Mouse (Mus musculus) macrophage (primary cell): ENCODE measurements around the gene Sdk2. TPM values are rescaled to one million over a fixed set of nuclear protein-coding genes. Genes with fewer than 3 reads are reported as not detected.

ENCODE experiments used
- H3K27ac ChIP-seq: fragments of 350-480 bp; formaldehyde crosslinking; 2 replicates; pipeline ENCODE4 v1.9.0; 2021
- H3K36me3 ChIP-seq: fragments of 350-480 bp; formaldehyde crosslinking; 2 replicates; pipeline ENCODE4 v1.9.0; 2021; ENCODE audit errors: inconsistent target
- H3K4me3 ChIP-seq: fragments of 350-480 bp; formaldehyde crosslinking; 2 replicates; pipeline ENCODE4 v1.9.0; 2021; ENCODE audit errors: inconsistent target
- H3K79me2 ChIP-seq: fragments of 350-480 bp; formaldehyde crosslinking; 2 replicates; pipeline ENCODE4 v1.9.0; 2021; ENCODE audit errors: inconsistent target
- WGBS: methylation state at CpG from one replicate; pipeline ENCODE4 v1.1.7; 2026; ENCODE audit warnings: inconsistent platforms; ENCODE audit not compliant: missing documents; 5-methylcytosine and 5-hydroxymethylcytosine counted together
- polyA plus RNA-seq: library from polyadenylated mRNA; stranded (reverse); fragments of 250-400 nt; gene quantifications from 3 replicates; pipeline ENCODE4 v1.2.4, GENCODE M21; 2018; ENCODE audit warnings: inconsistent platforms
- total RNA-seq, 78 experiments: library from RNA; depleted of rRNA; stranded (reverse); fragments of 250-400 nt; gene quantifications; 1 replicate in 9 of 78; 2 replicates in 24 of 78; 3 replicates in 43 of 78; 4 replicates in 2 of 78; pipeline ENCODE4 v1.2.4; 2018; ENCODE audit warnings: inconsistent platforms in 56 of 78

Gene Sdk2
- 1 to 10 TPM in 2 of 26 experiments, under 1 TPM in 4, not detected in 20; 0.07 to 1.9 (median 0.66) TPM for total RNA-seq (2018; cell fraction: chromatin; rRNA removed)
- under 1 TPM in 22 of 26 experiments, not detected in 4; under 0.01 to 0.41 (median 0.11) TPM for total RNA-seq (2018; cell fraction: cytosol; rRNA removed)
- total RNA-seq (2018; cell fraction: nucleus; rRNA removed) = 1 to 10 TPM in 1 of 26 experiments, under 1 TPM in 9, not detected in 16; 0.04 to 1.5 (median 0.07) TPM
- polyA plus RNA-seq = 0.14 to 0.22 TPM (median 0.21 TPM) in 3 replicates

DNA sequence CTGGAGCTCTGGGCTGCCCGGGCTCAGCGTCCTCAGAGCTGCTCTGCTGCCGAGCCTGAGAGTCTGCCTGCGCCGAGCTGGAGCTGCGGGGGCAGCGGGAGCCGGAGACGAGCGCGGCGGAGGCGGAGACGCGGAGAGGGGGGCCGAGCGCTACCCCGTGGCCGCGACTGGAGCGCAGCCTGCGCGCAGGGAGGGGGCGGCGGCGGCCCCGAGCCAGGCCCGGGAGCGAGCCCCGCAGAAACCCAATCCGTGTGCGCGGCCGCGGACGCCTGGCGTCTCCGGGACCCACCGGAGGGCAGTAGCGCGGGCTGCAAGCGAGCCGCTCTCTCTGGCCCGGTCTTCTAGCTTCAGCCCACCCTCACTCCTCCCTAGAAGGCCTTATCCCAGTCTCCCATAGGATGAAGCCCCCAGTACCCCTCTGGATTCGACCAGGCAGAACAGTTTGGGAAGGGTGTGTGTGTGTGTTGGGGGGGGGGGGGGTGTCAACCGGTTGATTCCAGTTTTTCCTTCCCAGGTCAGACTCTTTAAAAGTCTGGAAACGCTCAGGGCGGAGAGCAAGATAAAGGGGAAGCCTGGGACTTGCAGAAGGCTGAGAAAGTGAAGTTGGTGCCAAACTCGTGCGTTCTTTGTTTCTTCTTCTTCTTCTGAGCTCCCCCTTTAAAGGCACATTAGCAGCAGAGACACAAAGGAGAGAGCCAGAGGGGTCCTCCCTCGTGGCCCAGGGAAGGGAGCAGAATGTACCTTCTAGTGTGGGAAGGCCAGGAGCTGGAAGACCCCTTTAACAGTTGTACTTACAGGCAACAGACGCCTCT is at the start of gene Sdk2:
Gene Sdk2 (minus strand): TSS at position 96 of the 812 bp plus-strand sequence.
- Histone ChIP-seq H3K4me3 (no peak within 1 kb of the TSS), H3K79me2 (no peaks in the 10 kb centered on the region), H3K27ac (no peak within 1 kb of the TSS), H3K36me3 (no peaks in the 10 kb centered on the region)
- 3% methylated on average over 49 of the region's 52 CpGs for WGBS

DNA sequence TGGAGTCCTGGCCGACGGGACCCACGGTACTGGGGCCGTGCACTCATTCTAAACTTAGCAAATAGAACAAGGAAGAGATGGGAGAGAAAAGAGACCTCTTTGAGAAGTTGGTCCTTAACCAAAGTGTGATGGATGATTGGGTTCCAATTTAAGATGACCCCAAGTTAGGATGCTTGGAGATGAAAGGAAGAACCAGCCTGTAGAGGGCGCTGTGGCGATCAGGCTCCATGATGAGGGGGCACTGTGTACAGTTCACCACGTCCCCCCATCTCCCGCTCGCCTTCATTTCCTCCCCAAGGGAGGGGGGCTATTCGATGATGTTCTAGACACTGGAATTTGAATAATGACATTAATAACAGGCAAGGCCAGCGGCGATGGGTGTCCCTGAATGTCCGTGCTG is 48.2 kb upstream of the Sdk2 start:
- no peak overlapping the region for H3K27ac ChIP-seq
- no peaks in the 10 kb centered on the region for H3K79me2 ChIP-seq
- 87% methylated on average over 13 of the region's 13 CpGs for WGBS
- no peaks in the 10 kb centered on the region for H3K36me3 ChIP-seq
- H3K4me3 ChIP-seq = no peak overlapping the region

DNA sequence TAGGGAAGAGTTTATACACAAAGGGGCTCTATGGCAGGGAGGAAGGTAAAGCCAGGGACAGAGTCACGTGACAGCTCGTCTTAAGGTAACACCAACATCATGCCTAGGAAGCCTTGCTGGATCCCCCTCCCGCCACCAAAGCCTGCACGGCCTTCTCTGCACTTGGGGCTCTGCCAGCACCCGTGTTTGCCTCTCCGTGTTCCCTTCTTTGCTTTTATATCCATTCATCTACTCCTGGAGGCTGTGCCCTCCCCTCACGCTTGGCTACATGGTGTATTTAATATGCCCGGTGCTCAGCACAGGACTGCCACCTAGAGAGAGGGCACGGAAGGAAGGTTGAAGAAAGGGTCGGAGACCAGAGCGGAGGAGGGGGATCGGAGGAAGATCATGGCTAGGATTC is 47.8 kb upstream of the Sdk2 start:
- no peaks in the 10 kb centered on the region for H3K36me3 ChIP-seq
- H3K79me2 ChIP-seq = no peaks in the 10 kb centered on the region
- 83% methylated on average over 12 of the region's 12 CpGs for WGBS
- H3K4me3 ChIP-seq = no peak overlapping the region
- no peak overlapping the region for H3K27ac ChIP-seq

DNA sequence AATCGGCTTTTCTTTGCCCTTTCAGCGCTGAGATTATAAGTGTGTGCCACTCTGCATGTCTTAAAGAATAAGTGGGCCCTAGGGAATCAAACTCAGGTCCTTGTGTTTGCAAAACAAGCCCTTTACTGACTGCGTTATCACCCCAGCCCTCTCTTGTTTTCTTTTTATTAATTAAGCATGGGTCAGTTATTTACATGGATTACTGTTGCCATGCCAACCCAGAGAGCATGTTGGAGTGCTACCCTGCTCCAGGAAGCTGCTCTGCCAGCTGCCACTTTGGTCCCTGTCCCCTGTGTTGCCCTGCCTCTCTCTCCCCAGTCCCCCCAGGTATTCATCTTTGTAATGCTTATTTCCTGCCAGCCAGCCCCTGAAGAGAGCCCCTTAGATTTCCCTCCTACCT is 44.0 kb upstream of the Sdk2 start:
- Histone ChIP-seq H3K4me3 (no peak overlapping the region), H3K79me2 (no peaks in the 10 kb centered on the region), H3K27ac (no peak overlapping the region), H3K36me3 (no peaks in the 10 kb centered on the region)
- WGBS = 71% methylated on average over 3 of the region's 3 CpGs

DNA sequence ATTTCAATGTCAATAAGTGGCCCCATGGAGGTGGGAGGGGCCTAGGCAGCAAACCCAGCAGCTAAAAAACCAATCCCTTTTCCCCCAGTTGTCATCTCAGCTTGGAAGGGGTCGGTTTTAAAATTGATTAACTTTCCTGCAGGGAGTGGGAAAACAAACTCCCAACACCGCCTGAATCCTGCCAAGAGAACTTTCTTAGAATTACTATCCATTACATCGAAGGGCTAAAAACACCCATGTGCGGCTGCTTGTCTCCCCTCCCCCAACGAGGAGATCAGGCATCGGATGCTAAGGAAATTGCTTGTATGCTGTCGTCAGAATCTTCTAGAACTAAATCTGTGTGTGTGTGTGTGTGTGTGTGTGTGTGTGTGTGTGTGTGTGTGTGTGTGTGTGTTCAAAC is 26.8 kb upstream of the Sdk2 start:
- H3K79me2 ChIP-seq = no peaks in the 10 kb centered on the region
- no peak overlapping the region for H3K27ac ChIP-seq
- H3K4me3 ChIP-seq = no peak overlapping the region
- no peaks in the 10 kb centered on the region for H3K36me3 ChIP-seq
- 90% methylated on average over 2 of the region's 7 CpGs for WGBS

DNA sequence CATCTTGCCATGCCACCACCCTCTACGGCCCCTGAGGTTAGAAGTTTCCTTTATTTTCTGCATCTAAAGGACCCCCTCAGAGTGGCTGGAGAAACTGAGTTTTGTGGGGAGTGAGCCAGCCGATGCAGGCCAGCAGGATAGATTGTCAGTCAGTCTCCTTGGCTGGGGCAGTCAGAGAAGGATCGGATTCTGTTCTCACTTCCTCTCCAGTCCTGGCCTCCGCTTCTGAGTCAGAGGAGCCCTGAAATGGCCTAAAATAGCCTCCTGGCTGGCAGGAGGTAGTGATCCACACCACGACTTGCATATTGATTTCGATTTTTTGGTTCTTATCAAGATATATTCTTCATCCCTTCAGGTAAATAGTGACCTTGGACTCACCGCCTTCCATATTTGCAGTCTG is 26.3 kb upstream of the Sdk2 start:
- Histone ChIP-seq H3K79me2 (no peaks in the 10 kb centered on the region), H3K4me3 (no peak overlapping the region), H3K36me3 (no peaks in the 10 kb centered on the region), H3K27ac (no peak overlapping the region)
- WGBS = 30% methylated on average over 7 of the region's 7 CpGs

DNA sequence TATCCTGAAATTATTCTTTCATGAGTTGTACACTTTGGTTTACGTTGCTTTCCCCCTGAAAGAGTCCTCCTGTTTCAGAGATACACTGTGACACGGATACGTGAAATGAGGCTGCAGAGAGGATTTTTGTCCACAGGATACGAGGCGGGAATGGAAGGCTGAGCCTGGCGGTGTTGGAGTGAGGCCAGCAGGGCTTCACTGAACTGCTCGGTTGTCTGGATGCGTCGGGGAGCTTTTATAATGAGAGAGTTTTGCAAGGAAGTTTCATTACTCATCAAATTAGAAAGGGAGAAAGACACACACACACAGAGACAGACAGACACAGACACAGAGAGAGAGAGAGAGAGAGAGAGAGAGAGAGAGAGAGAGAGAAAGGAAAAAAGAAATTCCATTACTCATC is 13.8 kb upstream of the Sdk2 start:
- Histone ChIP-seq H3K27ac (no peak overlapping the region), H3K36me3 (no peaks in the 10 kb centered on the region), H3K79me2 (no peaks in the 10 kb centered on the region), H3K4me3 (no peak overlapping the region)
- 90% methylated on average over 9 of the region's 9 CpGs for WGBS

DNA sequence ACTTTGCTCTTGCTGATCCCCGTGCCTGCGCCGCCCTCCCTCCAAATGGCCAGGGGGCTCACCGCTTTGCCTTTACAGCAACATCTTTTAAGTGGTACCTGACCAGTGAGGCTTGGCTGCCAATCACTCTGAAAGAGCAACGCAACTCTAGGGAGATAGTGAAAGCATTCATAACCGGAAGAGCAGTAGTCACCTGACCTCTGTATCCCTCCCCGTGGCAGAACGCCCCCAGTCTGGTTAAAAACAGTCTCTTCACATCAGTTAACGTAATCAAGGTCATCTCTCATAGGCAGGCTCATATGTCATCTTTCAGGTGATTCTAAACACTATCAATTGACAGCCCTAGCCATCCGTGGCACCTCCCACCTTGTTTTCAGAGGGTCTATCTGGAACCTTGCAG is 5.8 kb upstream of the Sdk2 start:
- Histone ChIP-seq H3K4me3 (no peak overlapping the region), H3K79me2 (no peaks in the 10 kb centered on the region), H3K27ac (no peak overlapping the region), H3K36me3 (no peaks in the 10 kb centered on the region)
- 83% methylated on average over 10 of the region's 10 CpGs for WGBS

DNA sequence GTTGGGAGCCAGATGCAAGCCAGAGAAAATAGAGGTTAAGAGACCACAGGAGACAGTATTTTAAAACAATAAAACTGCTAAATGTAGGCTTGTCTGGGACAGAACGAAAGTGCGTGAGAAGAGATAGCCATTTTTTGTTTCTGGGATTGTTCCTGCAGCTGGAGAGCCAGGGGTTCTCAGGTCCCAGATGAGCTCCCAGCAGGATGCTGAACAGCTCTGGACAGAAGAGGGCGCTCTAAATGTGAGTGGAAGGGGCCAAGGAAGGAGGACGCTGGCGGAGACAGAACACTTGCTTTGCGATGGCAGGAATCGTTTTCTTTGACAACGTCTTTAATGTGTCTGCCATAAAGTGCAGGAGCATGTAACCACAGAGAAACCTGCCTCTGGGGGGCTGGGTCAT is 5.2 kb upstream of the Sdk2 start:
- Histone ChIP-seq H3K36me3 (no peaks in the 10 kb centered on the region), H3K79me2 (no peaks in the 10 kb centered on the region), H3K4me3 (no peak overlapping the region), H3K27ac (no peak overlapping the region)
- 30% methylated on average over 8 of the region's 8 CpGs for WGBS

DNA sequence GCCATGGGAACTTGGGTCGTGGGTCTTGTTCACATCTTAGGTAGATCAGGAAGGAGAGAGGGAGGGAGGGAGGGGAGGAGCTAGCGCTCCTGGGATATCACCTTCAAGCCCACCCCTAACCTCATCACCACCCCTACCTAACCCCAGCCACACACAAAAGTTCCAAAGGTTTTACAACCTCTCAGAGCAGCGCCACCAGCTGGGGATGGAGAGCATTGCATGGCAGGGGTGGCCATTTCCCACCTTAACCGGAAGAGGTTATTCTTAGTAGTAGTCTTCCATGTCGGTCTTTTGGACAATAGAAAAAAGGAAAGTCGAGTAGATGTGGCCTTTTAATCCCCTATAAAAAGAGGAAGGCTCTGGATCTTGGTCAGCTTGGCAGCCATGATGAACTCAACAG is 4.0 kb upstream of the Sdk2 start:
- H3K79me2 ChIP-seq = no peaks in the 10 kb centered on the region
- no peak overlapping the region for H3K4me3 ChIP-seq
- H3K27ac ChIP-seq = no peak overlapping the region
- no peaks in the 10 kb centered on the region for H3K36me3 ChIP-seq
- WGBS = 65% methylated on average over 6 of the region's 6 CpGs

DNA sequence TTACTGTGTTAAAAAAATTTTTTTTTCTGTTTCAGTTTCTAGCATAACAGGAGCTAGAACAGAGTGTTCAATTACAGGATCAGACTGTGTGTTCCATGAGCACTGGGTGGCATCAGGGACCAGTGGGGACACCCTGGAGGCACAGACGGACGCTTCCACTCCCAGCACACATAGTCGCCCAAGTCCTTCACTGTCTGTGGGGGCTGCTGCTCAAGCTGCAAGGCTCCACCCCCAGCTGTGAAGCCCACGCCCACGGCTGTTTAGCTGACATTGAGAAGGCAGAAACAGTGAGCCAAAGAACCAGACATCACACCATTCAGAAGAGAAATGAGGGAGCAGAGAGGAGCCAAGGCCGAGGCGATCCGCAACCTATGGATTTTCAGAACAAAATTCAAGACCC is 3.3 kb upstream of the Sdk2 start:
- Histone ChIP-seq H3K79me2 (no peaks in the 10 kb centered on the region), H3K27ac (no peak overlapping the region), H3K4me3 (no peak overlapping the region), H3K36me3 (no peaks in the 10 kb centered on the region)
- WGBS = 73% methylated on average over 8 of the region's 8 CpGs

DNA sequence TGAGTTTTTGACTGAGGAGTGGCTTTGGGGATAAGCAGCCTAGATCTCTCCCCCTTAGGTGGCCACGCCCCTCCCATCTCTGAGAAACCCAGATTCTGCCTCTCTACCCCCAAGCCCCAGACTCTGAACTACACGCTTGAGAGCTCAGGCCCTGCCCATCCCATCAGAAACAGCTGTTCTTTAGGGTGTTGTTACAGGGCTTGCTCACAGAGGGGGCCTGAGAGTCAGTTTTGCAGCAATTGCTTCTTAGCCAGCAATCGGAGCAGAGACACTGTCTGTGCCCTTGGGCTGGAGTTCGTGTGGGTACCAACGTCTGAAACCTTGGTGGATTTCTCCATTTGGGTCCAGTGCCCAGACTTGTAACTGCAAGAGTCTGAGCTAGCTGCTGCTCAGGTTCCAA is 1.5 kb upstream of the Sdk2 start:
- no peaks in the 10 kb centered on the region for H3K79me2 ChIP-seq
- no peaks in the 10 kb centered on the region for H3K36me3 ChIP-seq
- no peak overlapping the region for H3K4me3 ChIP-seq
- 17% methylated on average over 5 of the region's 5 CpGs for WGBS
- H3K27ac ChIP-seq = no peak overlapping the region

DNA sequence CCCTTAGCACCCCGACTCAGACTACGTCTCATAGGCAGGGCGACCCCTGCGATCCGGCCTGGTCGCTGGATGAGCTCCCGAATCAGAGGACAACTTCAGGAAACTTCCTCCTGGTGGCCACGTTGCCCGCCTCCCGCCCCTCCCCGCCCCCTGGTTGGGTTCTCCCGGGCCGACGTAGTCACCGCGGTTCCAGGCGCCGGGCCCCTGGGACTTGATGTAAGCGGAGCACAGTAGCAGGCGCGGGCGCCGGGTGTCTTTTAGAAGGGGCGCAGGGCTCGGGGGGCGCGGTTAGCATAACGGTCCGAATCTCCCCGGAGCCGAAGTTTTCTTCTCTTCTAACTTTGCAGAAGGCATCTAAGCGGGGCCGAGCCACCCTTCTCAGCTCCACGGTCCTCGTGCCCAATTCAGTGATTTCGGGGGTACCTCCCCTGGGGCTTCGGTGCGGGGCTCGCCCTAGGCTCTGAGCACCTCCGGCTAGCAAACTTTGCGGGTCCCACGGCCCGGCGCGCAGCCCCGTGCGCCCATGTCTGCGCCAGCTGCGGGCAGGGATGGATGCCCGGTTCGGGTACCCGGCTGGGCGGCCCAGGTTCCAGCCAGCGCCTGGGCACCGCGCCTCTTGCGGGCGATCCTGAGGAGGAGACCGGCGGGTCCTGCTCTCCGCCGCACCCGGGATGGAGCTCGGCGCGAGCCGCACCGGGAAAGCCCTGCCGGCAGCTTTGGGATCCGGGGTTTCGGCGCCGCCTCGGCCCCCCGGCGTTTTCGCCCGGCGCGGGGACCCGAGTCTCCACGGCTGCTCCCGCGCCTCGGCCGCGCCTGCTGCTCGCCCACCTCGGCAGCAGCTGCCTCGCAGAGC is 522 bp downstream of the Sdk2 start:
- WGBS = 3% methylated on average over 90 of the region's 90 CpGs
- Histone ChIP-seq H3K36me3 (no peaks in the 10 kb centered on the region), H3K4me3 (no peak overlapping the region), H3K79me2 (no peaks in the 10 kb centered on the region), H3K27ac (no peak overlapping the region)

DNA sequence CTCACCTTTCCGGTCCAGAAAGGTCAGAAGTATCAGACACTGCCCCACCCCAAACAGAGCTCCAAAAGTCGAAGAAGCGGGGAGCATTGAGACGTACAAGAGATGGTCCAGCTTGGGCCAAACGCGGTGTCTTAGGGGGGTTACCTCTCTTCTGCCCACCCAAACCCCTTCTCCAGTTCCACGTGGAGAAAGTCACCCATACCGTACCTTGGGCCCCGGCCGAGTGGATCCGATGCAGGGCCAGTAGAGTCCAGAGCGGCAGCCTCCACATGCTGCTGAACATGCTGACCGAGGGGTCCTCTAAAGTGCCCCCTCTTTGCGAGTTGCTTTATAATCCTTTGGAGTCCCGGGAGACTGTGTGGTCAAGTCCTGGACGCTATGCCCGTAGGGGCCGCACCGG is 1.2 kb downstream of the Sdk2 start:
- H3K4me3 ChIP-seq = no peak overlapping the region
- H3K79me2 ChIP-seq = no peaks in the 10 kb centered on the region
- H3K36me3 ChIP-seq = no peaks in the 10 kb centered on the region
- H3K27ac ChIP-seq = no peak overlapping the region
- WGBS = 9% methylated on average over 19 of the region's 19 CpGs

DNA sequence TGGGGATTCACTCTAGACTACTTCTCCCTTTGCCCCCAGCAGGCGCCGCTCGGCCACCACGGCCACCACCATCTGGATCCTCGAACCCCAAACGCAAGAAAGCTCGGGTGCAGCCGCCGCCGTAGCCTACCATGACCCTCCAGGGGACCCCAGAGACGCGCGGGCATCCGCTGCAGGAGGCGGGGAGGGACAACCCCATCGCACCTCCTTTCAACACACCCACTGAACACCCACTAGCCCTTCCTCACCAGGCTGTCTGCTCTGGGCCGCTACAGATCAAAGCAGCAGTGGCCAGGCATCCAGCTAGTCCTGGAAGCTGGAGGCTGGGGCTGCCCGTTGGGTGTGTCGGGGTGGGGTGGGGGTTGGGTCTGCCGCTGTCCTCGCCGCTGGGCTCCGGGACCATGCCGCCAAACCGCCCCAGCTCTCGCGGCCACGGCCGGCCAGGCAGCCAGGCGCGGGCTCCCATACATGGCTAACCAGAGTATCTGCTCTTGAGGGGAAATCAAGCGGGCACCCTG is 1.9 kb downstream of the Sdk2 start:
- H3K36me3 ChIP-seq = no peaks in the 10 kb centered on the region
- 3% methylated on average over 32 of the region's 32 CpGs for whole genome bisulfite sequencing
- H3K27ac ChIP-seq = no peak overlapping the region
- H3K79me2 ChIP-seq = no peaks in the 10 kb centered on the region
- no peak overlapping the region for H3K4me3 ChIP-seq
